ENCODE assay signal across 26 mouse cellular contexts in the genomic region with DNA sequence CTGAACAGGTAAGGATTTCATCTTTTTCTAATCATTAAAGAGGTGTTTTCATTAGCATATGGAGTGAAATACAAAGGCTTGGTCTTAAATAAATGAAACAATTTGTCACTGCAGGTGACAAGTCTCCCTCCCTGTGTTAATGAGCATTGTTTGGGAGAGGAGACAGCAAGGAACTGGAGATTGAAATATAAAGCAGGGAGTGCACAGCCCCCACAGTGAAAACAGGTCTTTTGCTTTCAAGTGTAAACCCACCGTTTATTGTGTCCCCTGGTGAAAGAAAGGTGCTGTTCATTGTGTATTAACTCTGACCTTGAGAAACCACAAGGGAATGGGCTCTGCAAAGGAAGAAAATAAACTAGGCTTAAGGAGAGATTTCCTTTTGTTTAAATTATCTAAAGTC.
"Had no signal": no experiment of that assay in that cellular context is flagged by ENCODE, and none has a peak within 500 bp of the region (broad histone marks: within the 10 kb centered on the region; RNA-seq: fewer than 3 reads in every experiment).

No protein-coding gene starts in this region.

- ATAC-seq: hindbrain, postnatal 0 days; intestine, embryonic 16.5 days had no signal

- DNase-seq: gastrocnemius, postnatal 14 days; gastrocnemius, postnatal 36 days; heart, adult 11 months; heart, adult 2 months; heart, postnatal 10 days; heart, postnatal 4 days; kidney, adult 11 months; kidney, adult 2 months; kidney, adult 9 months; kidney, postnatal 14 days; kidney, postnatal 36 days; layer of hippocampus, adult 9-11 months; layer of hippocampus, postnatal 36 days; left cerebral cortex, postnatal 4 days; liver, embryonic 13.5 days had no signal

- H3K36me3 ChIP-seq: hindbrain, embryonic 10.5 days; hindbrain, embryonic 12.5 days; hindbrain, embryonic 15.5 days; kidney, embryonic 15.5 days; limb, embryonic 13.5 days; limb, embryonic 15.5 days; liver, embryonic 13.5 days; liver, embryonic 15.5 days had no signal

- H3K9ac ChIP-seq: hindbrain, embryonic 12.5 days; hindbrain, embryonic 15.5 days; kidney, embryonic 15.5 days; limb, embryonic 13.5 days; limb, embryonic 15.5 days; liver, embryonic 13.5 days; liver, embryonic 15.5 days had no signal

- H3K9me3 ChIP-seq: hindbrain, embryonic 10.5 days; hindbrain, embryonic 12.5 days; hindbrain, embryonic 15.5 days; kidney, embryonic 15.5 days; limb, embryonic 13.5 days; limb, embryonic 15.5 days; liver, embryonic 13.5 days; liver, embryonic 15.5 days had no signal

- H3K4me2 ChIP-seq: heart, embryonic 11.5 days; hindbrain, embryonic 12.5 days; hindbrain, embryonic 15.5 days; kidney, embryonic 15.5 days; limb, embryonic 13.5 days; limb, embryonic 15.5 days; liver, embryonic 13.5 days; liver, embryonic 15.5 days had no signal

- H3K4me3 ChIP-seq: heart, adult 2 months; hindbrain, embryonic 10.5 days; hindbrain, embryonic 12.5 days; hindbrain, embryonic 15.5 days; kidney, embryonic 15.5 days; limb, embryonic 13.5 days; limb, embryonic 15.5 days; liver, embryonic 13.5 days; liver, embryonic 15.5 days had no signal

- H3K27ac ChIP-seq: heart, adult 2 months; hindbrain, embryonic 10.5 days; hindbrain, embryonic 12.5 days; hindbrain, embryonic 15.5 days; hindbrain, postnatal 0 days; kidney, embryonic 15.5 days; kidney, postnatal 0 days; limb, embryonic 13.5 days; limb, embryonic 15.5 days; liver, embryonic 13.5 days; liver, embryonic 15.5 days had no signal

- H3K4me1 ChIP-seq: hindbrain, embryonic 10.5 days; hindbrain, embryonic 12.5 days; hindbrain, embryonic 15.5 days; kidney, embryonic 15.5 days; limb, embryonic 13.5 days; limb, embryonic 15.5 days; liver, embryonic 13.5 days; liver, embryonic 15.5 days had no signal

- H3K27me3 ChIP-seq: hindbrain, embryonic 12.5 days; hindbrain, embryonic 15.5 days; kidney, embryonic 15.5 days; limb, embryonic 13.5 days; limb, embryonic 15.5 days; liver, embryonic 13.5 days; liver, embryonic 15.5 days had no signal
